Mouse (Mus musculus) heart, embryonic 11.5 days (tissue): ENCODE measurements at regions not wholly inside any gene's neighbourhood (a gene's known extent, or its start where the extent isn't known, plus 50 kb on each side); places are given as distances from the start of the nearest gene placed in this dataset.

Experiments
- ATAC-seq: fragments of 200-750 bp; cut with Nextera tagmentation; replicated peaks from 2 replicates; pipeline ENCODE4 v1.8.0; 2017; ENCODE audit warnings: moderate library complexity; ENCODE audit not compliant: insufficient number of reproducible peaks, low FRiP score, low TSS enrichment
- H3K27ac ChIP-seq: fragments of 300-500 bp; sonication (generic); 2 replicates; pipeline ENCODE4 v1.5.1; 2014; ENCODE audit warnings: mild to moderate bottlenecking, low read depth, low read length
- H3K27me3 ChIP-seq: fragments of 300-500 bp; sonication (generic); 2 replicates; pipeline ENCODE4 v1.6.1; 2014; ENCODE audit warnings: mild to moderate bottlenecking, low read length, mixed read lengths; ENCODE audit not compliant: control insufficient read depth, insufficient read depth
- H3K36me3 ChIP-seq: fragments of 300-500 bp; sonication (generic); 2 replicates; pipeline ENCODE4 v1.6.1; 2014; ENCODE audit warnings: mild to moderate bottlenecking, low read length, moderate library complexity, mixed read lengths; ENCODE audit not compliant: control insufficient read depth, insufficient read depth
- H3K4me1 ChIP-seq: fragments of 300-500 bp; sonication (generic); 2 replicates; pipeline ENCODE4 v1.6.1; 2014; ENCODE audit warnings: low read length; ENCODE audit not compliant: control insufficient read depth, insufficient read depth
- H3K4me2 ChIP-seq: fragments of 300-500 bp; sonication (generic); 2 replicates; pipeline ENCODE4 v1.6.1; 2014; ENCODE audit warnings: mild to moderate bottlenecking, moderate library complexity
- H3K4me3 ChIP-seq: fragments of 300-500 bp; sonication (generic); 2 replicates; pipeline ENCODE4 v1.5.1; 2014; ENCODE audit warnings: low read depth, low read length
- H3K9ac ChIP-seq: fragments of 300-500 bp; sonication (generic); 2 replicates; pipeline ENCODE4 v1.6.1; 2014; ENCODE audit warnings: mild to moderate bottlenecking, low read depth, low read length, moderate library complexity
- H3K9me3 ChIP-seq: fragments of 300-500 bp; sonication (generic); replicated peaks from 2 replicates; pipeline ENCODE4 v1.6.1; 2016; ENCODE audit warnings: low read length; ENCODE audit not compliant: control insufficient read depth
- WGBS: fragments of 180-500 bp; shearing (Covaris S2); extraction: QIAGEN DNeasy Blood & Tissue Kit; methylation state at CpG from one replicate; pipeline ENCODE4 v1.1.7; 2014; ENCODE audit not compliant: insufficient replicate concordance; 5-methylcytosine and 5-hydroxymethylcytosine counted together

DNA sequence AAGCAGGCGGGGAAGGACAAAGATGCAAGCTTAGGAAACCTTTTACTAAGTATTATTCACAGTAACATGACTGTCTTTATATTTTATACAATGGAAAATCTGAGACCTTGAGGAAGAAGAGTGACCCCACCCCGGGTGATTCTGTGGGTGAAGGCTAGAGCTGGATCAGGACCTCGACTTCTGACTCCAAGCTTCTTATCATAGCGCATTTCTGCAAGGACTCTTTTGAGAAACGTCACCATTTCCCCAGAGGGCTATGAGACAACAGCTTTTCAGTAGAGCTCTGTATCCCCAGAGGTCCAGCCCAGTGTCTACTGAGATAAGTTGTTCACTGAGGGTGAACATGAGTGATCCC lies 69.0 kb downstream of the Rpusd4 start:
- Histone ChIP-seq H3K9ac (0 out of 2 replicates have a peak overlapping the region, but pooled peaks have one; percentile 31), H3K27me3 (no peaks in the 10 kb centered on the region), H3K36me3 (no peaks in the 10 kb centered on the region), H3K4me3 (no peak overlapping the region), H3K27ac (0 out of 2 replicates have a peak overlapping the region, but pooled peaks have one; percentile 55), H3K4me2 (no peak overlapping the region), H3K4me1 (peaks cover 42% of the 10 kb centered on the region), H3K9me3 (no peaks in the 10 kb centered on the region)
- no peak for ATAC-seq
- 56% methylated on average over 5 of the region's 5 CpGs for WGBS

DNA sequence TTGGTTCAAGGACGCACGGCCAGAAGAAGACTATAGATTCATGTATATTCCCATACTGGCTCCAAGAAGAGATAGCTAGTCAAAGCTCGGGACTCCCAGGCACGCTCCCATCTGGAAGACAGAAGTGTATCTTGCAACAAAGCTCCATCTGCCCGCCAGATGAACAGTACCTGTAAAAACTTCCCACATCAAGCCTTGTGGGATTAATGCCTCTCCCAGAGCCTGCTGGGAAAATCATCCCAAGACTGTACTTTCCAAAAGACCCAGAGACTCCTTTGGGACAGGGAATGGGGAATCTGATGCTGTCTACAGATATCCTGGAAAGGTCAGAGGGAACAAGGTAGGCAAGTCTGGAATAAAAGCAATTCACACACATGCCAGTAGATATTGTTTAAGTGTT lies 71.2 kb downstream of the Rpusd4 start:
- Histone ChIP-seq H3K4me1 (peaks cover 54% of the 10 kb centered on the region), H3K27me3 (no peaks in the 10 kb centered on the region), H3K36me3 (no peaks in the 10 kb centered on the region), H3K9me3 (no peaks in the 10 kb centered on the region), H3K4me2 (no peak overlapping the region), H3K27ac (no peak overlapping the region), H3K4me3 (no peak overlapping the region), H3K9ac (no peak overlapping the region)
- no peak for ATAC-seq
- 68% methylated on average over 5 of the region's 5 CpGs for WGBS

DNA sequence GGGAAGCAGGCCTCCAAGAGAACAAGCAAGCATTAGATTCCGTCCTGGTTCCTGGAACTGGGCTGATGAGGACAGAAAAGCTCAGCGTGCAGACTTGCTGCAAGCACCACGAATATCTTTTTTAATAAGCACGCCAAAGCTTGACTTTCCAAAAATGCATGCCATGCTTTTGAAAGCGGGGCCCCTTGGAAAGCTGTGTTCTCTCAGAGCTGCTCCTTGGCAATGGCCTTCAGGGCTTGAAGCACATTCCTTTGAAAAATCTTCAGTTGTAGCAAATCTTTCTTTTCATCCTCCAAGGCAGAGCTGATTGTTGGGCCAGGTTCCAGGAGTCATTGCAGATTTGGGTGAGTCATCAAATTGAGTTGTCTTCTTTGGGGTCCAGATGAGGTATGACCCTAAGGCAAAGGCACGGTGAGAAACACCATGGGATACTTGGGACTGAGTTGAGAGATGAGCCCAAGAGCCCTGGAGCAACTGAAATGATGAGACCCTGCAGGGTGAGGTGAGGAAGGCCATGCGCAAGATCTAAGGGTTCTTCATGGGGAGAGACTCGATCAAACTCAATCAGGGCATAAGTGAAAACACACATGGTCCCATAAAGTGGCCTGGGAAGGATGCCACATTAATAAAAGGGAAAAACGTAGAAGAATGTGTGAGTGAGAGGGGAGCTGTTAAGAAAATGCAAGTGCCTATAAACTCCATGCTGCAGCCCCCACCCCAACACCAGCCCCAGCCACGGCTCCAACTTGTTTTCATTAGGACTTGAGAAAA lies 72.0 kb downstream of the Rpusd4 start:
- H3K4me3 ChIP-seq = no peak overlapping the region
- no peak for ATAC-seq
- peaks cover 54% of the 10 kb centered on the region for H3K4me1 ChIP-seq
- no peak overlapping the region; the same call in 1 of the 2 replicates for H3K27ac ChIP-seq
- no peaks in the 10 kb centered on the region for H3K9me3 ChIP-seq
- 69% methylated on average over 10 of the region's 10 CpGs for WGBS
- H3K27me3 ChIP-seq = no peaks in the 10 kb centered on the region
- H3K4me2 ChIP-seq = no peak overlapping the region
- H3K9ac ChIP-seq = no peak overlapping the region
- H3K36me3 ChIP-seq = no peaks in the 10 kb centered on the region

DNA sequence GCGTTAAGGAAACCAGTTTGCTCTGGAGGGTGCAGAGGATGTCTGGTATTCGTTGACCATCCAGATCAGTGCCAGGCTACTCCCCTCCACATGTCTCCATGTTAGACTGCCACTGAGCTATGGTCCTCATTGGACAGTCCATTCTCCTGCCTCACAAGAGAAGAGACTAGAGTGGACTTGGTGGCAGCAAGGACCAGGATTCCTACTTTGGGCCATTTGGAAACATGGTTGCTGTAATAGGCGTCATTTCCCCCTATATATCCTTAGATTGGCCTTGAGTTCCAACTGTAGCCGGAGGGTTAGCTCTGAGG lies 72.6 kb downstream of the Rpusd4 start:
- H3K9ac ChIP-seq = no peak overlapping the region
- H3K9me3 ChIP-seq = no peaks in the 10 kb centered on the region
- H3K4me3 ChIP-seq = no peak overlapping the region
- no peak overlapping the region; the same call in 1 of the 2 replicates for H3K27ac ChIP-seq
- no peak for ATAC-seq
- 63% methylated on average over 4 of the region's 4 CpGs for WGBS
- peaks cover 54% of the 10 kb centered on the region for H3K4me1 ChIP-seq
- H3K36me3 ChIP-seq = no peaks in the 10 kb centered on the region
- no peaks in the 10 kb centered on the region for H3K27me3 ChIP-seq
- no peak overlapping the region for H3K4me2 ChIP-seq

DNA sequence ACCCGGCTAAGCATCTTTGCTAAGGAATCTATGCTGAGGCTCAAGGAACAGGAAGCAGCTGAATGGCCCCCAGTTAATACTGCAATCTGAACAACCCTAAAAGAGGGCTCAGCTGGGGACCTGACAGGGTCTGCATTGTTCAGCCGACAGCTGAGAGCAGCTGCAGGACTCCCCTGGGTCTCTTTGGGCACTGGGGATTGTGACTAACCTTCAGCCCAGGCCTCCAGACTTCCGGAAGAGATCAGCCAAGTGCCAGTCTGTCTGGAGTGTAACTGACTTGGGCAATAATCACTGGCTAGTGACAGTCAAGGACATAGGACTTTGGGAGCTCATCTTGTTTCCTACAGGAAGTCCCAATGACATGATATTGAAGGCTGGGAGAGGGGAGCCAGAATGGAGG lies 73.1 kb downstream of the Rpusd4 start:
- 29% methylated on average over 3 of the region's 3 CpGs for WGBS
- Histone ChIP-seq H3K27me3 (no peaks in the 10 kb centered on the region), H3K9me3 (no peaks in the 10 kb centered on the region), H3K4me3 (no peak overlapping the region), H3K4me2 (no peak overlapping the region), H3K4me1 (peaks cover 50% of the 10 kb centered on the region), H3K36me3 (no peaks in the 10 kb centered on the region), H3K9ac (no peak overlapping the region), H3K27ac (peak overlapping the region; percentile 35; the same call in 1 of the 2 replicates)
- ATAC-seq = no peak

DNA sequence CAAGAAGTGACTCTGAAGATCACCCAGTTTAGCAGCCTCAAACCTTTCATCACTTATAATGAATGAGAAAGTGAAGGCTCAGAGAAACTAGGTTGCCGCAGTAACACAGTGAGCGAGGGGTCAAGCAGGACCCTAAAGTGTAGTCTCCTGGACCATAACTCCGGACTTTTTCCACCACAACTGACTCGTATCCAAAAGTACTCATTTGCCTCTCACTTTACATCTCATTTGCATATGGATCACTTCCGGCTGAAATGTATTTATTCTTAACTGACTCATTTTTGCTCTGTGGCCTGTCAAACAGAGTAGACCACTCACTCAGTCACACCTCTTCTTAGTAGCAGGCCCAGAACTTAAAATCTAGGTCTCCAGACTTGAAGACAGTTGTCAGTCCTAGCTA lies 73.7 kb downstream of the Rpusd4 start:
- no peak overlapping the region for H3K4me3 ChIP-seq
- 81% methylated on average over 5 of the region's 5 CpGs for WGBS
- H3K9me3 ChIP-seq = no peaks in the 10 kb centered on the region
- no peaks in the 10 kb centered on the region for H3K27me3 ChIP-seq
- no peak for ATAC-seq
- H3K9ac ChIP-seq = no peak overlapping the region
- H3K4me2 ChIP-seq = no peak overlapping the region
- peaks cover 47% of the 10 kb centered on the region for H3K4me1 ChIP-seq
- H3K36me3 ChIP-seq = no peaks in the 10 kb centered on the region
- H3K27ac ChIP-seq = peak overlapping the region; percentile 50; the same call in 1 of the 2 replicates

DNA sequence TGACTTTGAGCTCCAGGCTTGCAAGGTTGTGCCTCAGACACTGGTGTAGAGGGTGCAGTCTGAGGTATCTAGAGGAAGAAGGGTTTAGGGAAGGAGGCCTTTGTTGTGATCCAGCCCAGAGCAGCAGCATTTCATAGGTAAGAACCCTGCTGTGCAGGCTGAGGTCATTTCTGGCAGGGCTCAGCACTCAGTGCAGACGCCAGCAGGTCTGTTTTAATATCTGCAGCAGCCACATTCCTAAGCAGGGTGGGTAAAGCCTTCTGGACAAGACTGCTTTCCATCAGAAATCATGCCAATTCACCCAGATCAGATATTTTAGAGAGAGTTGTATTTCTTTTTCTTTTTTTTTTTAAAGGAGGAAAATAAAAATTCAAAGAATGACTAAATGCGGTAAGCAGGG lies 74.8 kb downstream of the Rpusd4 start:
- Histone ChIP-seq H3K4me3 (no peak overlapping the region), H3K9ac (no peak overlapping the region), H3K9me3 (no peaks in the 10 kb centered on the region), H3K27me3 (no peaks in the 10 kb centered on the region), H3K4me1 (peaks cover 44% of the 10 kb centered on the region), H3K4me2 (no peak overlapping the region), H3K27ac (peak overlapping the region; percentile 77), H3K36me3 (no peaks in the 10 kb centered on the region)
- WGBS = 27% methylated on average over 2 of the region's 2 CpGs
- 0 out of 2 replicates have a peak, but pooled peaks have one; percentile 44 for ATAC-seq

DNA sequence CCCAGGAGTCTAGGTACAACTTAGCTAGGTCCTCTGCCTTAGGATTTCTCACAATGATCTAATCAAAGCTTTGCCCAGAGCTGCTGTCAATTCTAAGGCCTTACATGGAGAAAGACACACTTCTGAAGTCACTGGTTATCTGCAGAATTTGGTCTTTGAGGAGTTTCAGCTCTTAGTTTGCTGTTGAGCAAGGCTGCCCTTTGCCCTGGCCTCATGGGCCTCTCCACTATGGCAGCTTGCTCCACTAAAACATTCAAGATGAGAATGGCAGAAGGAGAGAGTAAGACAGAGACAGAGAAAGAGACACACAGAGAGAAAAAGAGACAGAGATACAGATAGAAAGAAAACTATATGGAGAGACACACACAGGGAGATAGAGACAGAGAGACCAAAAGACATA lies 75.7 kb downstream of the Rpusd4 start:
- no peak for ATAC-seq
- Histone ChIP-seq H3K27me3 (no peaks in the 10 kb centered on the region), H3K9me3 (no peaks in the 10 kb centered on the region), H3K36me3 (no peaks in the 10 kb centered on the region), H3K27ac (0 out of 2 replicates have a peak overlapping the region, but pooled peaks have one; percentile 30), H3K4me2 (no peak overlapping the region), H3K4me1 (peaks cover 44% of the 10 kb centered on the region), H3K9ac (no peak overlapping the region), H3K4me3 (no peak overlapping the region)

DNA sequence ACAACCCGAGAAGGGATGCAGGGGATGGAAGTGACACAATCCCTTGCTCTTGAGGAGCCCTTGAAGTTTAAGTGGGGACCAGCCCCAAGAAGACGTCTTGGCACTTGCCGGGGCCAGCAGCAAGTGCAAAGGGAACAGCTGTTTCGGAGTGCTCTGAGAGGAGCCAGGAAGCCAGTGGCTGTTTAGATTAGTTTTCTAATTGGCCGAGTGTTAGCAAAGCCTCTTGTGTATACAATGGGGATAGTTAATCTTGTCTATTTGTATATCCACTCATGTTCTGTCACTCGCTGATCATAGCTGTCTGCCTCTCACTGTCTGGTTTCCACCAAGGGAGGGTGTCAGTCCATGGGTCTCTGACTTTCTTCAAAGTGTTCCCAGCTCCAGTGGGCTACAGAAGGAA lies 76.6 kb upstream of the Cdon start:
- no peak for ATAC-seq
- no peaks in the 10 kb centered on the region for H3K9me3 ChIP-seq
- H3K4me2 ChIP-seq = no peak overlapping the region
- no peak overlapping the region for H3K9ac ChIP-seq
- no peak overlapping the region for H3K4me3 ChIP-seq
- no peak overlapping the region for H3K27ac ChIP-seq
- peaks cover 37% of the 10 kb centered on the region for H3K4me1 ChIP-seq
- 14% methylated on average over 6 of the region's 6 CpGs for whole genome bisulfite sequencing
- H3K27me3 ChIP-seq = no peaks in the 10 kb centered on the region
- H3K36me3 ChIP-seq = no peaks in the 10 kb centered on the region
